Mouse (Mus musculus) heart, postnatal 0 days (tissue): ENCODE data around the gene Zcchc24.

Source experiments
- CTCF ChIP-seq: IDR thresholded peaks from 2 replicates; pipeline ENCODE4 v1.5.1; 2016; ENCODE audit warnings: antibody characterized with exemption, control low read depth, low read depth
- EP300 ChIP-seq: IDR thresholded peaks from 2 replicates; pipeline ENCODE4 v1.6.1; 2016; ENCODE audit warnings: antibody characterized with exemption, low read depth

GRCm38 (mm10) chr14:25701986-25702385 is 66.9 kb downstream of the Zcchc24 start:
- peak; percentile 81 for TF ChIP-seq CTCF
- no peak for TF ChIP-seq EP300
